Mouse (Mus musculus): ENCODE measurements around the gene Ube2r2. TPM values are rescaled to one million over a fixed set of nuclear protein-coding genes. Genes with fewer than 3 reads are reported as not detected.
A peak's percentile ranks its signal among the peaks of the same experiment; 100 is the strongest.

Ube2r2 gene
- 10 to 100 TPM; 84.2 to 84.4 TPM for total RNA-seq (2021)
- long read RNA-seq, transcript Ube2r2-201 (5 exons, 3,600 nt): major isoform, 91 of 107 reads
- long read RNA-seq, transcript Ube2r2-202 (2 exons, 831 nt): minor isoform, 5 of 107 reads
- long read RNA-seq, partial matches to known transcripts: 0 of 107 reads
- long read RNA-seq, other reads (novel, unspliced or antisense): 11 of 107 reads

DNA sequence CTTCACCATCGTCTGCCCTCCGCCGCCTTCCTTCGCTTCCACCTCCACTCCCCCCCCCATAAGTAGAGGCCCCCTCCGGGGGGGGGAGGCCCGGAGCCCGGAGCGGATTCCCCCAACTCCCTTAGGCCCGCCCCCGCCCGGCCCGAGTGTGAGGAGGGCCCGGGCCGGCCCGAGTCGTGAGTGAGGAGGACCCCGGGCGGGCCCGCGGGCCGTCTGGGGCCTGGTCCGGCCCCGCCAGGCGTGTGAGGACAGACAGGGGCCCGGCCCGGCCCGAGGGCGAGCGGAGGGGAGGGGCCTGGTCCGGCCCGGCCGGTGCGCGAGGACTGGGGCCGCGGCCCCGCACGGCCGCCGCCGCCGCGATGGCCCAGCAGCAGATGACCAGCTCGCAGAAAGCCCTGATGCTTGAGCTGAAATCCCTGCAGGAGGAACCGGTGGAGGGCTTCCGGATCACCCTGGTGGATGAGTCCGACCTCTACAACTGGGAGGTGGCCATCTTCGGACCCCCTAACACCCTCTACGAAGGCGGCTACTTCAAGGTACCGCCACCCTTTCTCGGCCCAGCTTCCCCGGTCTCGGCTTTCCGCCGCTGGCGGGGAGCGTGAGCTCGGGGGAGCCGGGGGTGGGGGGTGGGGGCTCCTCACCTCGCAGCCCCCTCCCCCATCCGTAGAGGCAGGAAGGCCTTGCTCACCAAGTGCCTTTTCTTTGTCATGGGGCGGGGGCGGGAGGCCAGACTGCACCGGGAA, at the start of gene Ube2r2:
Gene Ube2r2 (plus strand): TSS at position 33 of the 743 bp plus-strand sequence.
- peak; percentile 54 to 62 for DNase-seq (ENCODE audit: low spot score in 2 of 2)

DNA sequence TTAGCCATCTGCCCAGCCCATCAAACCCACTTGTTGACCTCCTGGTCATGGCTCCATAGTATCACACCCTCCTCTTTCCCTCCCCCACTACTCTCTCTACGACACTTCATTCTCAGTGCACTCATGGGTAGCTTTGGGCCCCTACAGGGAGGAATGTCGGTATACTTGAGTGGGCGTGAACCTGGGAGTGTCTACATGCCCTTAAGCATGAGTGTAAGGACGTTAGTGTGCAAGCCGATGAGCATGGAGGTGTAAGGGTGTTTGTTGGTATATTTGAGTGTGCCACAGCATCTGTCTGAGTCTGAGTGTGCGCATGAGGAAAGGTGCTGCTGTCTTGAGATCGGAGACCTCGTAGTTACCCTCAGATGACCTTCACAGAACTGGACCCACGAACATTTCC, 48.6 kb upstream of the Ube2r2 start:
- no peak for DNase-seq (ENCODE audit: low spot score in 2 of 2)

GRCm38 (mm10) chr4:41087459-41088298, 47.9 kb upstream of the Ube2r2 start:
- DNase-seq (ENCODE audit: low spot score in 2 of 2): no peak

DNA sequence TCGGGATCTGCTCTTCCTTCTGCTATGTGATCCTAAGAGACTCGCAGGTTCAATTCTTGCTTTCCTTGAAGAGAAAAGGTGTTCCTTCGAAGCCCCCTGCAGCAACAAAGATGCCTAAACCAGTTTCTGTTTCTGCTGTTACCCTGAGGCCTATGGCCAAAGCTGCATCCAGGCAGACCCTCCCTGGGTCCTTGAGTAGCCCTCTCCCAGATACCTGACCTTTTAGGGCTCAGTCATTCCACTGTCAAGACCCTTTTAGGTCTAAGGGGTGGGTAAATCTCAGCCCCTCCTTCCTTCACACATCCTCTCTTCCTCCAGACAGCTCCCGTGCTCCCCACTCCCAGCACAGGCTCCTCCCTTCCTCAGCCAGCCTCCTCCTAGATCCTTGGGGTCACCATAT, 46.4 kb upstream of the Ube2r2 start:
- no peak for DNase-seq (ENCODE audit: low spot score in 2 of 2)

DNA sequence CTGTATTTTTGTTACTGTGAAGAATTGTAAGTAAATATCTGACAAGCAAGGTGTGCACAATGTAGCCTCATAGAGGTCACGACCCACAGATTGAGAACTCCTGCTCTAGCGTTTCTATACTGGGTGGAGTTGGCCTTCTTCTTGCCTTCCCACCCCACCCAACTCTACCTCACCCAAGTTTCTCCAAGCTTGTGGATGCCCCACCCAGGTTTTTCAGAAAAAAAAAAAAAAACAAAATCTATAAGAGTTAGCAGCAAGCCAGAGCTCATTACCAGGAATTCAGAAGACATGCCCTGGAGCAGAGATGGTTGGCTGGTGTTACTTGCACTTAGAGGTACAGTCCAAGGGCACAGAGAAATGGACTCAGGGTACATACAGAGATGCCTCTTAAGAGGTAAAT, 45.8 kb upstream of the Ube2r2 start:
- no peak for DNase-seq (ENCODE audit: low spot score in 2 of 2)

GRCm38 (mm10) chr4:41091391-41091790, 44.2 kb upstream of the Ube2r2 start:
- no peak for DNase-seq (ENCODE audit: low spot score in 2 of 2)

DNA sequence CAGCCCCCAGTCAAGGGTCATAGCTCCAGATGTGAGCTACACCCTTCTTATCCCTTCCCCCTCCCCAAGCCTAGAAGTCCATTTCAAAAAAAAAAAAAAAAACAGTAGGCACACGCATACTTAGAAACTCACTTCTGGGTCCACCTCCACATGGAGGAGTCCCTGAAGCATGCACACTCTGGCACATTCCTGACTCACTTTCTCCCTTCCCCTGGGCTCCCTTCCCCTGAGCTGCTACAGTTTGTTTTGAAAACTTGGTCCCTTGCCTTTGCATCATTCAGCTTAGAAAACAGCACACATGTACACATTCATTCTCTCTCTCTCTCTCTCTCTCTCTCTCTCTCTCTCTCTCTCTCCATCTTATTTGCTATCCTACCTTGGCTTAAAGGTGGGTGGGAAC, 42.6 kb upstream of the Ube2r2 start:
- DNase-seq (ENCODE audit: low spot score in 2 of 2): no peak

DNA sequence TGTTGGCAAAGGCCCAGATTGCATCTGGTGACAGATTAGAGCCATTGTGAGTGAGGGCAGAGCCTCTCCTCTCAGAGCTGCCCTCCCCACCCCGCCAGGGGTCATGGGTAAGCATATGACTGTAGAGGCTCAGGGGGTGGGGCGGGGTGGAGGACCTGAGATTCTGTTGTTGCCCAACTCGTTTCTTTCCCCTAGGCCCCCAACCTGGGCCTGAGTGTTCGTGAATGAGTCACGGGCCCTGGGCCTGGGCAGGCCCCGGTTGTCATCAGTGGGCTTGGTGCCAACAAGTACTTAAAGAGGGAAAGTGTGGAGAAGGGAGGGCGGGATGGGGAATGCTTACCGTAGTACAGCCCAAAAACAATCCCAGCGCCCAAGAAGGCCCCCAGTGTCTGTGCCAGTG, 41.2 kb upstream of the Ube2r2 start:
- DNase-seq (ENCODE audit: low spot score in 2 of 2): no peak

DNA sequence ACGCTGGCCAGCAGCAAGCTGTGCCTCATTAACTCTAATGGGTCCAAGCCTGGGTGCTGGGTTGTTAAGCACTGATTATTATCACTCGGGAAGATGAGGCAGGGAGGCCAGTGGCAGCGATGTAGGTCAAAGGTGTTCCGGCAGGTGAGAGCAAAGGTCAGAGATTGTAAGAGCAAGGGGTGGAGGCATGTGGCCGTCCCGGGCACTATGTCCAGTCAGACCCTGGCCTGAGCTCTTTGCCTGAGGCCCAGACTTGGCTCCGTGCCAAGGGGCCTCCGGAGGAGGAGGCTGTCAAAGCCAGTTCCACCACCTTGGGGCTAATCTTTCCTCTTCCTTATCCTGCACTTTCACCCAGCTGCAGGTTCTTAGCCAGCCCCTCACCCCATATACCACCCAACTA, 39.4 kb upstream of the Ube2r2 start:
- DNase-seq (ENCODE audit: low spot score in 2 of 2): no peak

DNA sequence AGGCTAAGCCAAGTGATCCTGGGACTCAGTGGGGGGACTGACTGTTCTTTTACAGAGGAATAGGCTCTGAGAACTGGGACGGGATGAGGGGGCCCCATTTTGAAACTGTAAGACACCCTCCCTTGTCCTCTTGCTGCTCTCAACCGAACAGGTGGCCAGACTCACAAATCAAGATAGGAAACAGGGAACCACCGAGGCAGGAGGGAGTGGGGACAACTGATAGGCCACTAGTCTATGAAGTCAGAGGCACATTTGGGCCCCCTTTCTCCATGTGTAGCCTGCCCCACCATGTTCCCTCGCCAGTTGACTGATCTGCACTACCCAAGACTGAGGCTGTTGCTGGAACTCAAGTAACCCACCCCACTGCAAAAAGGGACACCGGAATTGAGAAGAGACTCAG, 38.7 kb upstream of the Ube2r2 start:
- no peak for DNase-seq (ENCODE audit: low spot score in 2 of 2)

- DNase-seq (ENCODE audit: low spot score in 2 of 2): no peak
Measured at GRCm38 (mm10) chr4:41097381-41097780, 38.2 kb upstream of the Ube2r2 start.

- DNase-seq (ENCODE audit: low spot score in 2 of 2): peak; percentile 21 to 30
Measured at GRCm38 (mm10) chr4:41097871-41098576, 37.5 kb upstream of the Ube2r2 start, which contains the start of gene Aqp3. Aqp3 (minus strand) TSS chr4:41098183.

GRCm38 (mm10) chr4:41098577-41098951, 37.0 kb upstream of the Ube2r2 start:
- no peak for DNase-seq (ENCODE audit: low spot score in 2 of 2)

- no peak for DNase-seq (ENCODE audit: low spot score in 2 of 2)
Measured at GRCm38 (mm10) chr4:41100986-41101385, 34.6 kb upstream of the Ube2r2 start.

- no peak for DNase-seq (ENCODE audit: low spot score in 2 of 2)
Measured at GRCm38 (mm10) chr4:41102901-41103300, 32.6 kb upstream of the Ube2r2 start.

DNA sequence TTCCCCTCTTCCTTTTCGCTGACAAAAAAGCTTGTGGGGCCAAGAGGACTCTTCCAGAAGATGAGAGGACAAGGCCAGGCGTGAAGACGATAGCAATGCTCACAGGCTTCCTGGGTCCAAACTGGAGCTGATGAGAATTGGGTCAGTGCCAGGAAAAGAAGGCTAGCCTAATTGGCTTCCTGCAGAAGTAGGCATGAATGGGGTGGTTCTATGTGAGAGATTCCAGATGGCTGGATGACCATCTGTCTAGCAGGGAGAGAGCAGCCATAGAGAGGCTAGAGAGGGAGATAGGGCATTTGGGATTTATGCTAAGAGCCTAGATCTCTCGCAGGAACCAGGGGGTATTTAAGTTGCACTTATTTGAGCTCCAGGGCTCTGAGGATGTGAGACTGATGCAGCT, 28.1 kb upstream of the Ube2r2 start:
- no peak for DNase-seq (ENCODE audit: low spot score in 2 of 2)

GRCm38 (mm10) chr4:41108717-41109425, 26.7 kb upstream of the Ube2r2 start:
- no peak for DNase-seq (ENCODE audit: low spot score in 2 of 2)

- DNase-seq (ENCODE audit: low spot score in 2 of 2): no peak
Measured at GRCm38 (mm10) chr4:41114358-41115070, 21.0 kb upstream of the Ube2r2 start.

DNA sequence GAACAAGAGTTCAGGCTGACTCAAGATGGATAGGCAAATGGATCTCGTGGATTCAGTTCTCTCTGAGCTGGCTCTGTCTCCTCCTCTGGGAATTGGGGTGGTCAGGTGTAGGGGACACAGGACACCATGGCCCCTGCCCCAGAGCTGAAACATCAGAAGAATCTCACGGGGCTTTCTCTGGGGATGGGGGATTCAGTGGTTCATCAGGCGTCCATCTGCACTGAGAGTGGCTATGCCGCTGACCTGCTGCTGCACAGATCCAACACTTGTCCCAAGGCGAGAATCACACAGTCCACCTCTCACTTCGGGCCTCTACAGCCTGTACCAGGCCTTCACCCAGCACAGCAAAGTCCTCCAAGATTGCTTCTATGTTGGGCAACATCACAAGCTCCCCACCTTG, 20.5 kb upstream of the Ube2r2 start:
- no peak for DNase-seq (ENCODE audit: low spot score in 2 of 2)

- no peak for DNase-seq (ENCODE audit: low spot score in 2 of 2)
Measured at GRCm38 (mm10) chr4:41115793-41116192, 19.8 kb upstream of the Ube2r2 start.
